Mouse (Mus musculus): ENCODE measurements around the gene Rabgap1l.

Rabgap1l gene

DNA sequence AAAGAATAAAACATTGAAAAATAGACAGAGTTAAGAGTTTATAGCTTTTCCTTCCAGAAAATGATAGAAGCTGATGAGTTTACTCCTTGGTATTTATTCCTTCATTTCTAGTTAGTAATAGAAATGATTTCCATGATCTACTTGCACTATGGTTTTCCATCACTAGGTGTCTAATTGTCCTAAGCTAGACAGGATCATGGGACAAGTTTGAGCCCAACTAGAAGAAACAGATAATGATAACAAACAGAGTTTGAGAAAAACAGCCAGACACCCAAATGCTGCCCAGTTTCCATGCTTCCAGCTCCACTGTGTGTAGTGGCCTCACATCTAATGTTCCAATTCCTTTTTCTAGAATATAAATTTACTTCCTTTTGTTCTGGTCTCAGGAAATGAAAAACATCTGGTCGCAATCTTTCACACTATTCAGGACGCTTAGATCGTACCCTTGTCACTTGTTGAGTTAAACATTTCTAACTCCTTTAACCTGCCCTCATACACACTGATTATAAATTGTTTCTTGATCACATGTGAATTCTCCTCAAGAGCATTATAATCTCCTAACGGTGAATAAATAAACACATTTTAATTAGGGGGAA, 384.6 kb downstream of the Rabgap1l start:
- DNase-seq (ENCODE audit: extremely low read depth, low read depth, low spot score): no peak

DNA sequence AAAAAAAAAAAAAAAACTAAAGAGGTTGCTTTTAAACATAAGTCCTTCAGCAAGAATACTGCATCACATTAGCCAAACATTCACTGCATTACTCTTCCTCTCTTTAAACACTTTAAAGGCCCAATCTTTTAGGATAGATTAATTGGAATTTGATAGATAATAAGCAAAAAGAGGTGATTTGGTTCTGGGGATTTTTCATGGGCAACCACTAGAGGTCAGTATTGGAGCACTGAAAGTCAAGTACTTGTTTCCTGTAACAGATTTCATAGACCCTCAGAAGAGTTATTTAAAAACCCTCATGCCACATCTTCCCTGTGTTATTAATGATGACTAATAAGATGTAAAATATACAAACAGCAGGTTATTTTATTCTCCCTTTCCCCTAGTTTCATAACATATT, 393.6 kb downstream of the Rabgap1l start:
- DNase-seq (ENCODE audit: extremely low read depth, low read depth, low spot score): no peak

DNA sequence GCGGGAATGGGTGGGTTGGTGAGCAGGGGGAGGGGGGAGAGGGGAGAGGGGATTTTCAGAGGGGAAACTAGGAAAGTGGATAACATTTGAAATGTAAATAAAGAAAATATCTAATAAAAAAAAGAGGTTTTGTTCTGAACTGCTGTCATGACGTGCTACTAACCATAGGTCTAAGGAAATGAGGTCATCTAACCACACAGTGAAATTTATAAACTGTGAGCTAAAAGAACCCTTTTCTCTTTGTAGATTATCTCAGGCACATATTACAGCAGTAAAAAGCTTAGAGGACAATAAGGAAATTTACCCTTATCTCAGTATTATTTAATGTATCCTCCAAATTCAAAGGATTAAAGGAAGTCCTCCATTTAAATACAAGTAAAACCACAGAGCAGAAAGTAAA, 396.0 kb downstream of the Rabgap1l start:
- no peak for DNase-seq (ENCODE audit: extremely low read depth, low read depth, low spot score)

DNA sequence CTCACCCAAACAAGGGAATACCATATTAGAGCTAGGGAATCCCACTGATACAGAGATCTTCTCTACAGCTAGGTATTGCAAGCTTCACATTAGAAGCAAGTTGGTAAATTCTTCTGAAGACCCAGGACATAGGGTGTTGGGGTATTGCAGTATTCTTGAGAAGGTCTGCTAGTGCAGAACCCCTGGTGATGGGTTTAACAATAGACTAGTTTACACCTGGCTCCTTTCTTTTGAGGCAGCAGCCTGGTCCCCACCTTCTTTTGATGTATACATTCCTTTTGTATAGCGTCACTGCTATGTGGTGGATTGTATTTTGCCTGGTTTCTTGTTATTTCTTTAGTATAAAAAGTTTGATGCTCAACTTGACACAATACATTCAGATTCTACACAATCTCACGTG, 405.6 kb downstream of the Rabgap1l start:
- no peak for DNase-seq (ENCODE audit: extremely low read depth, low read depth, low spot score)

DNA sequence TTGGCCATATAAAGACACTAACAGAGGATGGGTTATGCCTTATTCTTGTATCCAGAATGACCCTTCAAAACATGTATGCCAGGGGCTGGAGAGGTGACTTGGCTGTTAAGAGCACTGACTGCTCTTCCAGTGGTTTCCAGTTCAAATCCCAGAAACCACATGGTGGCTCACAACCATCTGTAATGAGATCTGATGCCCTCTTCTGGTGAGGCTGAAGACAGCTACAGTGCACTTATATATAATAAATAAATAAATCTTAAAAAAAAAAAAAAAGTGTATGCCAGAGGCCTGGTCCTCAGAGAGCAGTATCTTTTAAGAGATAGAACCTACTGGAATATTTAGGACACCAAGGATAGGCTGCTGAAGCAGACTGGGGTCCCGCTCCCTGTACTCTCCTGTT, 414.6 kb downstream of the Rabgap1l start:
- DNase-seq (ENCODE audit: extremely low read depth, low read depth, low spot score): no peak

DNA sequence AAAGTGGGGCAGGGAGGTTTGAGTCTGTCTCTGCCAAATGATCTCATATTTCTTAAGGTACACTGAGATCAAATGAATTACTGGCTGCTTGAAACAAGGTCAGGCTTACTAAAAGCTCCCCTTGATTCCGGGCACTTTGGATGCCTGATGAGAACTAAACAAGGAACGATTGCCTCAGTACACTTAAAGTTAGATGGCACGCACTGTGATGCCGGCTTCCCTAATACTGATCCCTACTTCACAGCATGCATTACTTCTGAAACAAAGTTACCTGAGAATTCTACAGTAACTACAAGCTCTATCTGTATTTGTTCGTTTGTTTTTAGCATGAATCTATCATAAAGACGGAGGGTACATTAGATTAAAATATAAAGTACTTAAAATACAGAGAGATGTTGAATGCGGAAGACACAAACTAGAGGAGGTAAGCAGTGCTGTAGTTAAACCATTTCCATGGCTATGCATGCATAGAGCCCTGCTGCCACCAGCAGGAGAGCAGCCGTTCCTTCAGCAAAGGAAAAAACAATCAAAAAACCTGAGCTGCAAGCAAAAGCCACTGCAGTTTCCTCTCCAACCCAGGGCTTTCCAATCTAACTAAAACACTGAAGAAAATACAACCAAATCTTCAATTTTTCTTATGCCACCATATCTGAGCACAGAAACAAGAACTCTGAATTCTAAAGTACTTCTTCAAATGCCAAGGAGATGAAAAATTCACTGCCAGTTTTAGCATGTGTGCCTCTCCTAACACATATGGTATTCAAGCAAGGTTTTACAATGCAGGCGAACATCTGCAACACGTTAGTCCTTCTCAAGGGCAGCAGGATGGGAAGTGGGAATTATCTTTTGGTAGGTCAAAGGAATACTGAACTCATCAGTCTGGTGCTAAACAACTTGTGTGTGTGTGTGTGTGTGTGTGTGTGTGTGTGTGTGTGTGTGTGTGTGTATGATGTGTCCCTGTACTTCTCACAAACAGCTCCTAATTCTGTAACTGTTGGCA, 415.4 kb downstream of the Rabgap1l start:
- DNase-seq (ENCODE audit: extremely low read depth, low read depth, low spot score): no peak

DNA sequence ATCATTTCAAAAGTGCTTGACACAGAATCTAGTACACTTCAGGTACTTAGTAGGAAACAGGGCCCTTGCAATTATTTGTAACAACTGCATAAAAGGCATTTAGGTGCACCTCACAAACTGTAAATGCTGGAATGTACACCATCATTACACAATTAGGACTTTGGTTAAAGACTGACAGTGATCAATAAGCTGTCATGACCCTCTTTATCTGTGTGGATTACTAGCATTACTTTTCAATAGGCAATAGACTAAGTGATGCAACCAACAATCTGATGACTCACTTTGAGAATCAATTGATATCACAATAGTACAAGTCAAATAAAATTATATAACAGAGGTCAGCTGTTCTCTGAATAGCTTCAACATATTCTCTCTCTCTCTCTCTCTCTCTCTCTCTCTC, 418.5 kb downstream of the Rabgap1l start:
- no peak for DNase-seq (ENCODE audit: extremely low read depth, low read depth, low spot score)

DNA sequence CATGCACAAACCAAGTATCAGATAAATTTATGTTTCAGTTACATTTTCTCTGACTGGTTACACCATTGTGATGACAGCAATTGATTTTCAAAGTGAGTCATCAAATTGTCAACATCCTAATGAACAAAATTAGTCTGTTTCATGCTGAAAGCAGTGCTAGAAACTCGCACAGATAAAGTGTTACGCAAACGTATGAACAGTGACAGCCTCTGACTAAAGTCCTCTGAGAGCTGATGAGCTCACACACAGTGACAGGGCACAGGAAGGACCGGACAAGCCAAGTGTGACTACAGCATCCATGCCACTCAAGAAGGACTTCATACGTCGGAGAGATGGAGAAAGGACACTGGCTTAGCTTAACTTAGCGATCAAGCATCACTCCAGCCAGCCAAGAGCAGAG, 419.7 kb downstream of the Rabgap1l start:
- no peak for DNase-seq (ENCODE audit: extremely low read depth, low read depth, low spot score)

DNA sequence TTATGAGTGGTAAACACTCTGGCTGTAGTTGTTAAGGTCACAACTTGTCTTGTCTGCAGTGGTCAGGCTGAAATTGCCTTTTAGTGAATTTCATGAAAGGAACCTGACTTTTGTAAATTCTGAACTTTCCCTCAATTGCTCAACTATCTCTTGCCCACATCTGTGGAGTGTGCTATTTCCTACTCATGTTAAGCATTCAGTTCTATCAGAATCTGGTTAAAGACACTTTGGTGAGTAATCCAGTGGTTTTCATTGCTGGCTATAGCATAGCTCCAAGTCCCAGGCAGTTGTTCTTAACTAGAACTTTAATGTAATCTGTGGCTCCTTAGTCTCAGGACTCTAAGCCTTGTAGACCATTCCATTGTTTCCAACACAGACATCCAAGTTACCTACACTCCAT, 421.3 kb downstream of the Rabgap1l start:
- DNase-seq (ENCODE audit: extremely low read depth, low read depth, low spot score): no peak

DNA sequence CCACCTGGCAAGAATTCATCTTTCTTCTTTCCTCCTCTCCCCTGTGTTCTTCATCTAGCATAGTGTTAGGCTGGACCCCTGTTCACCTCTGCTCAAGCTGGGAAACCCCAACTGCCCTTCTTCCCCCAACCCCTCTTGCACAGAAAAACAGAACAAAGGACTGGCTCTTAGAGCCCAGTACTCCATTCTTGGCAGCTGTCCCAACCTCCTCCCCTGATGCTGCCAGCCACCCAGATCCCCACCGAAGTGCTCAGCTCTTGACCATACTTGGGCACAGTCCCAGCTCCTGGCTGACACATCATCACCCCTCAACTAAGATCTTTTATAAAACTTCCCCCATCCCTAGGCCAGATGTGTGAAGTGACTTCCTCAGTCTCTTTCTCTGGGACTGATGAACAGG, 422.5 kb downstream of the Rabgap1l start:
- DNase-seq (ENCODE audit: extremely low read depth, low read depth, low spot score): no peak

DNA sequence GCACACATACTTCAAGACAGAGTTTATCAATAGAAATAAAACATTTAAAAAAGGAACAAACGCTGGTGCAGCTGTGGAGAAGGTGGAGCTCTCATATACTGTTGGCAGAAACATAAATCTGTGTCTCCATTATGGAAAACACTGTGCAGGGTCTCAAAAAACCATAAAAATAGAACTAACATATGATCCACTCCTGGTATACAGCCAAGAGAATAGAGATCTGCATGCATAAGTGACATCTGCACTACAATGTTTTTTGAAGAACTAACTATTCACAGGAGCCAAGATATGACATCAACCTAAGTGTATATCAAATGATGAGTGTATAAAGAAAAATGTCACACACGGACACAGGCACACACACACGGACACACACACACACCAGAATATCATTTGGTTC, 426.4 kb downstream of the Rabgap1l start:
- DNase-seq (ENCODE audit: extremely low read depth, low read depth, low spot score): no peak

DNA sequence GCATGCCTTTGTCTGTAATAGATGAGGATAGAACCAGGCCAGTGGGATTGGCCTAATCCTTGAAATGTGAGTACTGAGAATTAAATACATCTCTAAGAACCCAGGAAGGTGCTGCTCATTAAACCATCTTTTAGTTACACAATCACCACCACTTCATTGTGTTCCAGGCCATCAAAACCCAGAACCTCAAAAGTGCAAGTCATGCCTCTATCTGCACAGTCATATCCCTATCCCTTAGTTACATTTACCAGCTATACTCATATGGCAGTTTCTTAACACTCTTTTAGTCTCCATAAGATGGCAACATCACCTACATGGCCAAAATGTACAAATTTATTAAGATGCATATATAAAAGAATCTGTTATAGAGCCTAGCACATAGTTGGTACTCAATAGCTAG, 435.7 kb downstream of the Rabgap1l start:
- DNase-seq (ENCODE audit: extremely low read depth, low read depth, low spot score): no peak

DNA sequence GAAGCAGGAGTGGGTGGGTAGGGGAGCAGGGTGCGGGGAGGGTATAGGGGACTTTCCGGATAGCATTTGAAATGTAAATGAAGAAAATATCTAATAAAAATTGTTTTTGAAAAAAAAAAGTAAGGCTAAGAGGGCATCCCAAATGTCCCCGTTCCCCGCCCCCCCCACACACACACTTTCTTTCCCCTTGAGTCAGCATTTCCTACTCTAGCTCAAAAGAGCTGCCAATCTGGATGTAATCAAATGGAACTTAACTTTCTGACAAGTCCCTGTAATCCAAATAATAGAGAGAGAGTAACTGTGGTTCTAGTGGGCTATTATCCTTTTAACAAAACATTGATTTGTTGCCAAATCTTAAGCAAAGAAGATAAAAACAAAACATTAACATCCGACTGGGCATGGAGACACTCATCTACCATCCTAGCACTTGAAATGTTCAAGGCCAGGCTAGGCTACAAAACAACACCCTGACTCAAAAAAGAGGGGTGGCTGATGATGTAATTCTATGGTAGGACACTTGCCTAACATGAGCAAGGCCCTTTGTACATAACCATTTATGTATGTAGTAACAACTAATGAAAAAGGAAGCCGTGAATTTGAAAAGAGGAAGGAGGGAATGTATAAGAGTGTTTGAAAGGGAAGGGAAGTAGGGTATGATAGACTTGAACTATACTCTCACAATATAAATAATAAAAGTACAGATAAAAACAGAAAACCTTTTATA, 439.1 kb downstream of the Rabgap1l start:
- no peak for DNase-seq (ENCODE audit: extremely low read depth, low read depth, low spot score)

DNA sequence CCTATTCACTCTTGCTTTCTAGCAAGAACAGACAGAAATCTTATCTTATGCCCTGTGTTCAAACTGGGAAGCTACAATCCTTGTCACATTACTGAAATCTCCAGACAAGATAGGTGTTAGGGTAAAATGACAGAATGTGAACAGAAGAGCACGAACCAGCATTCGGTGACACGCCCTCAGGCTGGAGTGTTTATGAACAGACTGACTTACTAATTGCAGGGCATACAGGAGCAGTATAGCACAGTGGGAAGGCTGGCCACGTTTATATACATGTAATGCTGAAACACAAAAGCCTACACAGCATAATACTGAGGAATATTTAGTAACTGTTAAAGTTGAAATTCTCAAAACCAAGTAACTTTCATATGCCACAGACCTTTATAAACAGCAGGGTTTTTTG, 440.7 kb downstream of the Rabgap1l start:
- DNase-seq (ENCODE audit: extremely low read depth, low read depth, low spot score): no peak

DNA sequence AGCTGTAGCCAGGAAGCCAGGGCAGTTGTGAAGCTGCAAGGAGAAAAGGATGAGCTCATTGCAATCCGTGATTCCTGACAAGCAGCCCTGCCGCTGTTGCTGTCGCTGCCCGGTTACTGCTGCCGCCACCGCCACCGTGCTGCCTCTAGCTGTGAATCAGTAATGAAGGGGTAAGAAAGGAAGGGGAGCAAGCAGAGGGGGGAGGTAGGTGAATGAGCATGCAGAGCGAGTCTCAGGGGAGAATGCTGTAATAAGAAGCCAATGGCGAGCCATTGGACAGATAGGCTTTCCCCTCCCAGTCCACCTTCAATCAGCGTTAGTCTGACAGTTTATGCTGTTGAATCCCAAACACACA, 441.2 kb downstream of the Rabgap1l start:
- DNase-seq (ENCODE audit: extremely low read depth, low read depth, low spot score): no peak

DNA sequence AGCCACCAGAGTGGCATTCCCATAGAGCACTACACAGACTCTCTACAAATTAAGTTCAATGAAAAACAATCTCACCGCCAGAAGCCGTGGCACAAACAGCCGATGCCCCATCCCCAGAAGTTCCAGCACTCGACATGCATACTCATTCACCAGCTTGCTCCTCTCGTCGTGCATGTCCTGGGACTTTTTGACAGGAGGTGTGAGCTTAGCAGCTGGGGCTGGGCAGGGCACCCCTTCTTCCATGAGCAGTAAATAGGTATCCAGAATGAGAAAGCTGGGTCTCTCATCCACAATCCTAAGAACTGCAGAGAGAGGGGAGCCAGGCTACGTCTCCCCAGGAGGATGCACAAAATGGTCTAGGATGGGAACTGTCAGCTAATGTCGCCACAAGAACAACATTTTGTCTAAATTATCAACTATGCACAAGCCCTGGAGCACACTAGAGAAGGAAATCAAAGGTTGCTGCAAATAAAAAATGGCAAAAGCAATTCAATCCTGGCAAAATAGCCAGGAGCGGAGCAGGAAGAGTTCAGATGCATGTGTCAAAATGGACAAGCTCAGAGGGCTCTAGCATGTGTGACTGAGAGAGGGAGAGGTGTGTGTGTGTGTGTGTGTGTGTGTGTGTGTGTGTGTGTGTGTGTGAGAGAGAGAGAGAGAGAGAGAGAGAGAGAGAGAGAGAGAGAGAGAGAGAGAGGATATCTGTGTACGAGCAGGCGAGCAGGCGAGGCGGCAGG, 441.7 kb downstream of the Rabgap1l start:
- no peak for DNase-seq (ENCODE audit: extremely low read depth, low read depth, low spot score)

DNA sequence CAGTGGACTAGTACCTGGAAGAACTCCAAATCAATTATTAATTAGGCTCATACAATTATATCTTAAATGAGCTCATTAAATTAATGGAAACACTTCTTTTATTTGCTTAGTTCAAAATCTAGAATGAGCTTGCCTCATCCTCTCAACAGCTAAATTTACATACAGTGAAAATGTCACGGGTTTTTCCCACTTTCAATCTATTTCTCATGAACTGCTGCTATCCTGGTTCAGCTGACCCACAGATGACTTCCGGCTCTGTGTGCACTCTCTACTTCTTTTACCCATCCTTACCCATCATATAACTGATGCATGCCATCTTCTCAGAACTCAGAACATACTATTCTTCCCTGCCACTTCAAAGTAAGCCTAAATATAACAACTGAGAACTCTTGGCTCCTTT, 452.4 kb downstream of the Rabgap1l start:
- no peak for DNase-seq (ENCODE audit: extremely low read depth, low read depth, low spot score)

DNA sequence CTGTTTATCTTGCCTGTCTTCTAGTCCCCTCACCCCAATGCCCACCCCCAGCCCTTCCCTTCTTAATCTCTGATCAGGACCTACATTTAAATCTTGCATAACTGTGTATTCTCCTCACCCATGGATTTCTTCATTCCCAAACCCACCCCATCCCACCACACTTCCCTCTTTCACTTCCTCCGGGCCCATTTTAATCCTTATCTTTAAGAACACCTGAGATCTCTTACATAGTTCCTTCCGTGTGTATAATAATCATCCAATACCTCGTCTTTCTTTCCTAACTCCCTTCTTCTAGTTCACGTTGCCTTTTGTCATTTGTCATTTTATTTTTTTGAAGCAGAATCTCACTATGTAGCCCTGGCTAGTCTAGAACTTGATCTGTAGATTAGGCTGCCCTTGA, 453.6 kb downstream of the Rabgap1l start:
- DNase-seq (ENCODE audit: extremely low read depth, low read depth, low spot score): no peak

DNA sequence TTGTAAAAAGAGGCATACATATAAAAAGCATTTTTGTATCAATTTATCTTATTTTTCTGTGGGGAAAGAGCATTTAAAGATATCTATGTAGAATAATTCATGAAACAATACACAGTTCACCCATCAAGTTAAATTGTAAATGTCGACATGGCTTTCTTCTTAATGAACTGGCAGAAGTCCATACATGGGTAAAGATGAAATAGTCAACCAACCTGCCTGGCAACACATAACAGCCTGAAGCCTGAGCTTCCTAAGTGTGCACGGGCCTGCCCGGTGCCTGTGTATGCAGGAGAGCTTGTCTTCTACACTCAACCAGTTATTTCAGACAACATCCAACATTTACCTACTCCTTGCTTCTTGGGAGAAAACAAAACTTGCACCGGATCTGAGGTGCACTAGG, 458.2 kb downstream of the Rabgap1l start:
- peak; percentile 73 for DNase-seq (ENCODE audit: extremely low read depth, low read depth, low spot score)

DNA sequence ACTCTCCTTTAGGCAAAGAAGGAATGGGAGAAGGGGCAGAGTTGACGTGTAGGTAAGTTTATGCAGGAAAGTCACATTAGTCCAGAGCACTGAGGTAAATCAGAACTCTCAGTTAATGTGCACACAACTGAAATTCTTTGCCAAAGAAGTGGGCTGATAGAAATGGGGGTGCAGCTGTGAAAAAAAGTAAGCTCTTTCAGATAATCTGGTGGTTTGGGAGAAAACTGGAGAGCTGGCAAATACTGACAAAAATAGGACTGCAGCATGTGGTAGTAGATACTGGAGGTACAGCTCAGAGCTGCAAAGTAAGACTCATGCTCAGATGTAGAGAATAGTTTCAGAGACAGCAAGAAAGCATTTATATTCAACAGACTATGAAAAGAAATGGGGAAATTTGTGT, 462.2 kb downstream of the Rabgap1l start:
- no peak for DNase-seq (ENCODE audit: extremely low read depth, low read depth, low spot score)

DNA sequence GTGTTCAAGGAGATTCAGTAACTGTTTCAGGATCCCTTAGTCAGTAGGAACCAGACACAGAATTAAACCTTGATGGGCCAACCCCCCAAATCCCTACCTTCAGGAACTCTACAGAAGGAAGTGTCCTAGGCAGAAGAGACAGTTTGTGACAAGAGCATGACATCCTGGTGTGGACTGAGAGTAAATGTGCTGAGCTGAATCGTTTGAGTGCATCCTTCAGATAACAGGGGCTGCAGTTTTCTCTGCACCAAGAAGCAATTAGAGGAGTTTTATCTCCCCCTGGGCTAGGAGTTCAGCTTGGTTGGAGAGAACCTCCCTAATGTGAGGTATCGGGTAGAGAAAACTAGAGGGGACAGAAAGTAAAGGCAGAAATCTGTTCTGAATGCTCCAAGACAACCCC, 462.8 kb downstream of the Rabgap1l start:
- DNase-seq (ENCODE audit: extremely low read depth, low read depth, low spot score): no peak
